10 mouse cellular contexts compared by ENCODE assay signal in genomic region chr4:120615528-120616081, GRCm38 (mm10). TPM values are rescaled to one million over a fixed set of nuclear protein-coding genes. Genes with fewer than 3 reads are reported as not detected.
DNase-seq lines count a peak whose midpoint lies in the region; ATAC-seq and TF ChIP-seq lines count a peak whose summit lies in the region.
"Had no signal": no experiment of that assay in that cellular context is flagged by ENCODE, and none has a peak within 500 bp of the region (broad histone marks: within the 10 kb centered on the region; RNA-seq: fewer than 3 reads in every experiment).

No protein-coding gene starts in this region.

- no peak for TF ChIP-seq CTCF in lung, postnatal 0 days (IDR thresholded peaks at IDR 0.05)

- H3K27ac ChIP-seq in forebrain, embryonic 14.5 days (ENCODE audit: low read depth, low read length) = no peak overlapping the region
- no peak overlapping the region for H3K27ac ChIP-seq in lung, postnatal 0 days (ENCODE audit: low read length)

- no peaks in the 10 kb centered on the region for H3K27me3 ChIP-seq in forebrain, embryonic 14.5 days (replicated peaks; ENCODE audit: control insufficient read depth, insufficient read depth, low read length)
- no peaks in the 10 kb centered on the region for H3K27me3 ChIP-seq in lung, postnatal 0 days (replicated peaks; ENCODE audit: insufficient read depth, low read length)

- H3K9ac ChIP-seq in forebrain, embryonic 14.5 days (ENCODE audit: low read length) = no peak overlapping the region; the same call in 1 of the 2 replicates
- no peak overlapping the region for H3K9ac ChIP-seq in lung, postnatal 0 days (replicated peaks; ENCODE audit: low read depth)

- no peaks in the 10 kb centered on the region for H3K4me1 ChIP-seq in forebrain, embryonic 14.5 days (ENCODE audit: control insufficient read depth, insufficient read depth, low read length)
- no peaks in the 10 kb centered on the region for H3K4me1 ChIP-seq in lung, postnatal 0 days (ENCODE audit: insufficient read depth, low read depth, low read length)

- no peaks in the 10 kb centered on the region for H3K9me3 ChIP-seq in forebrain, embryonic 14.5 days (replicated peaks; ENCODE audit: control insufficient read depth, low read length)
- H3K9me3 ChIP-seq in lung, postnatal 0 days (ENCODE audit: low read length) = no peaks in the 10 kb centered on the region

- TF ChIP-seq EP300 in lung, postnatal 0 days (IDR thresholded peaks at IDR 0.05) = no peak

- H3K4me3 ChIP-seq in forebrain, embryonic 14.5 days (ENCODE audit: low read depth, low read length) = no peak overlapping the region
- H3K4me3 ChIP-seq in lung, postnatal 0 days (ENCODE audit: low read depth, low read length) = no peak overlapping the region

- H3K4me2 ChIP-seq in forebrain, embryonic 14.5 days (ENCODE audit: low read length) = no peak overlapping the region
- no peak overlapping the region for H3K4me2 ChIP-seq in lung, postnatal 0 days (replicated peaks; ENCODE audit: low read depth, low read length)

- peak; percentile 70 for ATAC-seq in forebrain, embryonic 14.5 days
- peak; percentile 88 for ATAC-seq in lung, postnatal 0 days
- ATAC-seq in megakaryocyte progenitor cell, adult 5-6 weeks (replicated peaks; ENCODE audit: poor library complexity) = no peak

- H3K36me3 ChIP-seq in forebrain, embryonic 14.5 days (ENCODE audit: control insufficient read depth, insufficient read depth, low read length) = no peaks in the 10 kb centered on the region
- H3K36me3 ChIP-seq in lung, postnatal 0 days (ENCODE audit: insufficient read depth, low read length) = no peaks in the 10 kb centered on the region

- 23% methylated on average over 10 of the region's 10 CpGs for WGBS in forebrain, embryonic 14.5 days
- WGBS in lung, postnatal 0 days = 36% methylated on average over 10 of the region's 10 CpGs

- DNase-seq in urinary bladder, postnatal 14 days (ENCODE audit: low spot score) = peak; percentile 15
- DNase-seq in urinary bladder, postnatal 10 days (ENCODE audit: low spot score) = no peak
- DNase-seq in forebrain, embryonic 14.5 days (ENCODE audit: low spot score) = peak; percentile 30
- DNase-seq in heart, postnatal 4 days = peak; percentile 77
- DNase-seq in lung, postnatal 0 days (ENCODE audit: low spot score) = peak; percentile 75
- DNase-seq in retina, postnatal 7 days (ENCODE audit: low read depth, low spot score) = peak; percentile 14
- no peak for DNase-seq in liver

RNA-seq across cellular contexts. Expression of gene Gm8439, which starts 27.1 kb away (rescaled TPM):
- not detected in 2 replicates for polyA plus RNA-seq in forebrain, embryonic 14.5 days (2014; fragmentation: Nextera tagmentation; extraction: Ambion mirVana)
- total RNA-seq in heart, postnatal 4 days (2021) = not detected
- polyA plus RNA-seq in lung, postnatal 0 days (2015; fragmentation: Nextera tagmentation; extraction: Ambion mirVana) = not detected in 2 replicates
- total RNA-seq in megakaryocyte progenitor cell, adult 5-6 weeks (2015) = not detected in 2 replicates
- not detected in 2 replicates for total RNA-seq in megakaryocyte progenitor cell, adult 5-6 weeks (2017)
- total RNA-seq: adrenal gland, postnatal 36 days; hematopoietic stem cell, adult 5-6 weeks had no signal

RNA-seq across cellular contexts. Expression of gene Ctps, which starts 45.5 kb away (rescaled TPM):
- polyA plus RNA-seq in forebrain, embryonic 14.5 days (2014; fragmentation: Nextera tagmentation; extraction: Ambion mirVana) = 108 and 115 TPM in 2 replicates
- total RNA-seq in heart, postnatal 4 days (2021) = 10 to 100 TPM; 85.6 to 87.5 TPM
- 38.5 and 65.1 TPM in 2 replicates for polyA plus RNA-seq in lung, postnatal 0 days (2015; fragmentation: Nextera tagmentation; extraction: Ambion mirVana)
- 42.0 and 45.9 TPM in 2 replicates for total RNA-seq in megakaryocyte progenitor cell, adult 5-6 weeks (2015)
- 49.9 and 60.3 TPM in 2 replicates for total RNA-seq in megakaryocyte progenitor cell, adult 5-6 weeks (2017)

RNA-seq across cellular contexts. Expression of gene Cited4, which starts 50.8 kb away (rescaled TPM):
- polyA plus RNA-seq in forebrain, embryonic 14.5 days (2014; fragmentation: Nextera tagmentation; extraction: Ambion mirVana) = 0.17 and 0.23 TPM in 2 replicates
- 10 to 100 TPM; 78.9 to 84.3 TPM for total RNA-seq in heart, postnatal 4 days (2021)
- 3.9 and 4.2 TPM in 2 replicates for polyA plus RNA-seq in lung, postnatal 0 days (2015; fragmentation: Nextera tagmentation; extraction: Ambion mirVana)
- total RNA-seq in megakaryocyte progenitor cell, adult 5-6 weeks (2015) = 3.2 and 4.6 TPM in 2 replicates
- 5.6 and 7.5 TPM in 2 replicates for total RNA-seq in megakaryocyte progenitor cell, adult 5-6 weeks (2017)

Comparison
In these comparisons a context has a peak if more than half of its experiments do, and no peak if none do; other contexts are left out.
1. DNase-seq: peak in urinary bladder, postnatal 14 days (single experiment), forebrain, embryonic 14.5 days (single experiment), heart, postnatal 4 days (single experiment), lung, postnatal 0 days (single experiment) and retina, postnatal 7 days (single experiment); none in urinary bladder, postnatal 10 days (single experiment) and liver (single experiment).
2. RNA of gene Cited4, which starts 50.8 kb away (total RNA-seq): 78.9 to 84.3 TPM in heart, postnatal 4 days; 3.2 to 7.5 TPM in megakaryocyte progenitor cell, adult 5-6 weeks; every median in the first group is over 4 times any median in the second.